Mouse (Mus musculus) CH12.LX (cell line): ENCODE results near the gene Slc35c1.

Experiments used
- CTCF ChIP-seq, 2 experiments: IDR thresholded peaks in 1 of 2; conservative IDR thresholded peaks in 1 of 2; 2 replicates each; pipeline ENCODE4 v1.5.1; 2011 to 2012; ENCODE audit warnings: low read depth in 2 of 2, low read length in 2 of 2, improper control_type of control experiment in 1 of 2, inconsistent platforms in 1 of 2, mild to moderate bottlenecking in 1 of 2, moderate library complexity in 1 of 2
- KAT2A ChIP-seq: IDR thresholded peaks from 2 replicates; pipeline ENCODE4 v1.6.1; 2012; ENCODE audit warnings: low read length, improper control_type of control experiment, inconsistent platforms; ENCODE audit not compliant: insufficient replicate concordance
- SMC3 ChIP-seq: IDR thresholded peaks from 2 replicates; pipeline ENCODE4 v1.6.1; 2011; ENCODE audit warnings: low read depth, low read length, improper control_type of control experiment
- USF1 ChIP-seq: IDR thresholded peaks from 2 replicates; pipeline ENCODE4 v1.6.1; 2014; ENCODE audit warnings: low read depth, mild to moderate bottlenecking, inconsistent platforms, low read length, improper control_type of control experiment
- ZMIZ1 ChIP-seq: IDR thresholded peaks from 2 replicates; pipeline ENCODE4 v1.6.1; 2012; ENCODE audit warnings: low read depth, mild to moderate bottlenecking, inconsistent platforms, low read length, improper control_type of control experiment

GRCm38 (mm10) chr2:92486911-92487310 is 26.6 kb upstream of the Slc35c1 start:
- no peak for TF ChIP-seq SMC3
- TF ChIP-seq ZMIZ1, result no peak
- no peak for TF ChIP-seq USF1
- no peak for TF ChIP-seq KAT2A
- TF ChIP-seq CTCF (conservative IDR thresholded peaks at IDR 0.05 in 1 of 2, IDR thresholded peaks at IDR 0.05 in 1 of 2; ENCODE audit: low read depth in 2 of 2, low read length in 2 of 2), result no peak
